Mouse (Mus musculus): ENCODE data around the gene Dhrs2. TPM values are rescaled to one million over a fixed set of nuclear protein-coding genes. Genes with fewer than 3 reads are reported as not detected.

Dhrs2 gene
- polyA plus RNA-seq, 1 experiment from 2014 or later: 0.24 TPM

- Histone ChIP-seq H3K9me3 (ENCODE audit: control insufficient read depth, low read length) (no peaks in the 10 kb centered on the region), H3K9ac (ENCODE audit: low read length) (no peak overlapping the region), H3K4me1 (replicated peaks; ENCODE audit: control insufficient read depth, insufficient read depth, low read length) (no peaks in the 10 kb centered on the region), H3K4me2 (ENCODE audit: low read depth, low read length) (no peak overlapping the region), H3K27ac (ENCODE audit: low read length) (no peak overlapping the region), H3K4me3 (ENCODE audit: low read length) (no peak overlapping the region), H3K36me3 (ENCODE audit: control insufficient read depth, insufficient read depth, low read length) (no peaks in the 10 kb centered on the region), H3K27me3 (ENCODE audit: control insufficient read depth, insufficient read depth, low read depth, low read length) (no peaks in the 10 kb centered on the region)
- WGBS: 82% methylated on average over 6 of the region's 6 CpGs
- ATAC-seq (ENCODE audit: low read depth): no peak
Measured at GRCm38 (mm10) chr14:55274810-55275209, 53.0 kb downstream of the Dhrs2 start.

DNA sequence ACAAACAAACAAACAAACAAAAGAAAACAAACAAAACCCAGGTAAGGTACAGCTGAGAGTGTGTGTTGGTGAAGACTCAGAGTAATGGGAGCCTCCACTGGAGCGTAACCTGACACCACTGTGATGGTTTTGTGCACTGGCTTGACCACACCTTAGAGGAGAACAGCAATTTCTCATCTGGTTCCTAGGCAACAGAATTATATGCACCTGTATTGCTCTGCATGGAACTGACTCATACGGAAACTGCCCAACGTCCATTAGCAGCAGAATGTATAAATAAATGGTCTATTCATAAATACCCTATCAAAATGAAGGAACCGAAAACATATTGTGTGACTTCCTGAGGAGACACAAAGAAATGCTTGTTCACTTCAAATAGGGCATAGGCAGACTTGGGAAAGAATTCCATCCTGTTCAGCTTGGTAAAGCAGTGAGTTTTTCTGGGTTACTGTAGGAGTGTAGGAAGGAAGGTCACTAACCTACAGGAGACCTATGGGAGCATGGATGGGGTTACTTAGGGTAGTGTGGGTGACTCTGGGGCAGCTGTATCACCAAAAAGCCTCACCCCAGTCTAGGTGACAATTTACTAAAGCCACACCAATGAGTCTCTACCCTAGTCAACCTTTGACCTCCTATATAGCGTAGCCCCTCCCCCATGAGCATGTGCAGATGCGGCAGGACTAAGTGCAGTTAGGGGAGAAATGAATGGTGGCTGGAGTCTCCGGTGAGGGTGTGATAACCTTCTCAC lies 57.7 kb downstream of the Dhrs2 start:
- Histone ChIP-seq H3K27ac (ENCODE audit: low read length) (no peak overlapping the region), H3K9ac (ENCODE audit: low read length) (no peak overlapping the region), H3K36me3 (ENCODE audit: control insufficient read depth, insufficient read depth, low read length) (no peaks in the 10 kb centered on the region), H3K27me3 (ENCODE audit: control insufficient read depth, insufficient read depth, low read depth, low read length) (no peaks in the 10 kb centered on the region), H3K4me1 (replicated peaks; ENCODE audit: control insufficient read depth, insufficient read depth, low read length) (no peaks in the 10 kb centered on the region), H3K9me3 (ENCODE audit: control insufficient read depth, low read length) (no peaks in the 10 kb centered on the region), H3K4me2 (ENCODE audit: low read depth, low read length) (no peak overlapping the region), H3K4me3 (ENCODE audit: low read length) (no peak overlapping the region)
- 51% methylated on average over 7 of the region's 7 CpGs for WGBS
- no peak for ATAC-seq (ENCODE audit: low read depth)

Other genes with a start within 250 kb of the Dhrs2 start
- gene Gm17428, start 245.1 kb upstream of the Dhrs2 start, polyA plus RNA-seq (2015; fragmentation: Nextera tagmentation; extraction: Ambion mirVana): not detected in 2 replicates
- 37.3 and 42.7 TPM in 2 replicates for gene Myh7, start 227.4 kb upstream of the Dhrs2 start, polyA plus RNA-seq (2015; fragmentation: Nextera tagmentation; extraction: Ambion mirVana)
- 75.9 and 76.9 TPM in 2 replicates for gene Ngdn, start 206.6 kb upstream of the Dhrs2 start, polyA plus RNA-seq (2015; fragmentation: Nextera tagmentation; extraction: Ambion mirVana)
- 3.8 and 4.3 TPM in 2 replicates for gene Zfhx2, start 129.7 kb upstream of the Dhrs2 start, polyA plus RNA-seq (2015; fragmentation: Nextera tagmentation; extraction: Ambion mirVana)
- gene Thtpa, start 127.2 kb upstream of the Dhrs2 start, polyA plus RNA-seq (2015; fragmentation: Nextera tagmentation; extraction: Ambion mirVana): 21.0 and 21.1 TPM in 2 replicates
- 19.7 and 23.2 TPM in 2 replicates for gene Ap1g2, start 115.4 kb upstream of the Dhrs2 start, polyA plus RNA-seq (2015; fragmentation: Nextera tagmentation; extraction: Ambion mirVana)
- gene Jph4, start 105.1 kb upstream of the Dhrs2 start, polyA plus RNA-seq (2015; fragmentation: Nextera tagmentation; extraction: Ambion mirVana): 0.18 and 0.40 TPM in 2 replicates